Mouse (Mus musculus): ENCODE measurements around the gene Trmt1l. TPM values are rescaled to one million over a fixed set of nuclear protein-coding genes. Genes with fewer than 3 reads are reported as not detected.
"Not testable (repeated sequence)": the region's sequence is repeated elsewhere in the genome, so short reads cannot be mapped to it uniquely, and the experiment has no call there.

Gene Trmt1l
- polyA plus RNA-seq, 1 experiment from 2014 or later: 54.8 TPM

GRCm38 (mm10) chr1:151457087-151457486 lies 28.7 kb downstream of the Trmt1l start:
- H3K27me3 ChIP-seq: no peaks in the 10 kb centered on the region
- H3K9ac ChIP-seq: no peak overlapping the region
- no peak for ATAC-seq (ENCODE audit: insufficient number of reproducible peaks, insufficient read depth, low FRiP score, low TSS enrichment)
- H3K4me2 ChIP-seq (replicated peaks): no peak overlapping the region
- H3K9me3 ChIP-seq: no peaks in the 10 kb centered on the region
- H3K4me1 ChIP-seq: no peaks in the 10 kb centered on the region
- peaks cover 52% of the 10 kb centered on the region for H3K36me3 ChIP-seq
- H3K27ac ChIP-seq: no peak overlapping the region
- no peak overlapping the region for H3K4me3 ChIP-seq
- WGBS: 82% methylated on average over 5 of the region's 5 CpGs

- WGBS: 78% methylated on average over 9 of the region's 9 CpGs
- H3K9ac ChIP-seq: no peak overlapping the region
- no peaks in the 10 kb centered on the region for H3K27me3 ChIP-seq
- no peaks in the 10 kb centered on the region for H3K4me1 ChIP-seq
- no peaks in the 10 kb centered on the region for H3K9me3 ChIP-seq
- peaks cover 35% of the 10 kb centered on the region for H3K36me3 ChIP-seq
- H3K27ac ChIP-seq: no peak overlapping the region
- ATAC-seq (ENCODE audit: insufficient number of reproducible peaks, insufficient read depth, low FRiP score, low TSS enrichment): no peak
- H3K4me3 ChIP-seq: no peak overlapping the region
- no peak overlapping the region for H3K4me2 ChIP-seq (replicated peaks)
Measured at GRCm38 (mm10) chr1:151461265-151461664, 32.9 kb downstream of the Trmt1l start.

DNA sequence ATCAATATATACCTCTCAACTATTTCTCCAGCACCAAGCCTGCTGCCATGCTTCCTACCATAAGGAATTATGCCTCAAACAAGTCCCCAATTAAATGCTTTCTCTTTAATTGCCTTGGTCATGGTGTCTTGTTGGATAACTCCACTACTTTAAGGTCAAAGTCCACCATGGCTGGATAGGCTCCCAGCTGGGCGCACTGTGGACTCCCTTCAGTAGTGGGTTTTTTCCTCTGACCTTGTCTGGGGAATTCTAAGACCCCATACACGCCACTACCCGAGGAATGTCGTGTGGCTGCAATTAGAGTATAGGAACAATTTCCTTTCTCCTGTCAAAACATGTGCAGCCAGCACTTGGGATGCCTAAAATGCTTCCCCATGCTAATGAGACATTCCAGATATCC lies 36.6 kb downstream of the Trmt1l start:
- 31% methylated on average over 4 of the region's 4 CpGs for WGBS
- H3K4me2 ChIP-seq (replicated peaks): no peak overlapping the region
- no peaks in the 10 kb centered on the region for H3K27me3 ChIP-seq
- H3K27ac ChIP-seq: no peak overlapping the region
- no peak overlapping the region for H3K4me3 ChIP-seq
- H3K9ac ChIP-seq: no peak overlapping the region
- H3K36me3 ChIP-seq: peaks cover 26% of the 10 kb centered on the region
- no peak for ATAC-seq (ENCODE audit: insufficient number of reproducible peaks, insufficient read depth, low FRiP score, low TSS enrichment)
- no peaks in the 10 kb centered on the region for H3K4me1 ChIP-seq
- no peaks in the 10 kb centered on the region for H3K9me3 ChIP-seq

GRCm38 (mm10) chr1:151466571-151466970 lies 38.2 kb downstream of the Trmt1l start:
- no peak overlapping the region for H3K4me3 ChIP-seq
- no peak overlapping the region for H3K27ac ChIP-seq
- H3K4me1 ChIP-seq: no peaks in the 10 kb centered on the region
- no peak overlapping the region for H3K4me2 ChIP-seq (replicated peaks)
- H3K9me3 ChIP-seq: no peaks in the 10 kb centered on the region
- H3K36me3 ChIP-seq: peaks cover 26% of the 10 kb centered on the region
- H3K27me3 ChIP-seq: no peaks in the 10 kb centered on the region
- WGBS: 86% methylated on average over 4 of the region's 4 CpGs
- H3K9ac ChIP-seq: no peak overlapping the region
- ATAC-seq (ENCODE audit: insufficient number of reproducible peaks, insufficient read depth, low FRiP score, low TSS enrichment): 0 out of 2 replicates have a peak, but pooled peaks have one; percentile 47

- no peaks in the 10 kb centered on the region for H3K27me3 ChIP-seq
- no peaks in the 10 kb centered on the region for H3K9me3 ChIP-seq
- no peak overlapping the region for H3K4me2 ChIP-seq (replicated peaks)
- no peaks in the 10 kb centered on the region for H3K4me1 ChIP-seq
- ATAC-seq (ENCODE audit: insufficient number of reproducible peaks, insufficient read depth, low FRiP score, low TSS enrichment): no peak
- 80% methylated on average over 7 of the region's 7 CpGs for WGBS
- peaks cover 68% of the 10 kb centered on the region for H3K36me3 ChIP-seq
- H3K4me3 ChIP-seq: no peak overlapping the region
- no peak overlapping the region for H3K9ac ChIP-seq
- H3K27ac ChIP-seq: no peak overlapping the region
Measured at GRCm38 (mm10) chr1:151471429-151471828, 43.1 kb downstream of the Trmt1l start.

DNA sequence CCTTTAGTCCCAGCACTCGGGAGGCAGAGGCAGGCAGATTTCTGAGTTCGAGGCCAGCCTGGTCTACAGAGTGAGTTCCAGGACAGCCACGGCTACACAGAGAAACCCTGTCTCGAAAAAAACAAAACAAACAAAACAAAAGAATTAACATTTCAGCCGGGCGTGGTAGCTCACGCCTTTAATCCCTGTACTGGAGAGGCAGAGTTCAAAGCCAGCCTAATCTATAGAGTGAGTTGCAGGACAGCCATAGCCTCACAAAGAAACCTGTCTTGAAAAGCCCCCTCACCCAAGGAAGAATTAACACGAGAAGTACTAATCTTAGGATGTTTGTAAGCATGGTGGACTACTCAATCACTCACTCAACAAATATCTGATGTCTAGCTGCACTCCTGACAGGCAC lies 44.0 kb downstream of the Trmt1l start:
- 92% methylated on average over 8 of the region's 8 CpGs for WGBS
- H3K36me3 ChIP-seq: peaks cover 74% of the 10 kb centered on the region

GRCm38 (mm10) chr1:151482497-151482896 lies 54.2 kb downstream of the Trmt1l start:
- Histone ChIP-seq H3K9me3 (no peaks in the 10 kb centered on the region), H3K27ac (no peak overlapping the region), H3K36me3 (peaks cover 18% of the 10 kb centered on the region; the same call in 1 of the 2 replicates), H3K4me1 (no peaks in the 10 kb centered on the region; the same call in 1 of the 2 replicates), H3K4me3 (no peak overlapping the region), H3K9ac (no peak overlapping the region), H3K4me2 (replicated peaks) (no peak overlapping the region), H3K27me3 (no peaks in the 10 kb centered on the region)
- no peak for ATAC-seq (ENCODE audit: insufficient number of reproducible peaks, insufficient read depth, low FRiP score, low TSS enrichment)
- WGBS: 94% methylated on average over 1 of the region's 1 CpGs

More for the DNA sequence above, 44.0 kb downstream of the Trmt1l start:
- not testable (repeated sequence) for H3K27ac ChIP-seq; H3K4me3 ChIP-seq; H3K4me2 ChIP-seq (replicated peaks); H3K9ac ChIP-seq; ATAC-seq (ENCODE audit: insufficient number of reproducible peaks, insufficient read depth, low FRiP score, low TSS enrichment); H3K27me3 ChIP-seq; H3K9me3 ChIP-seq; H3K4me1 ChIP-seq

DNA sequence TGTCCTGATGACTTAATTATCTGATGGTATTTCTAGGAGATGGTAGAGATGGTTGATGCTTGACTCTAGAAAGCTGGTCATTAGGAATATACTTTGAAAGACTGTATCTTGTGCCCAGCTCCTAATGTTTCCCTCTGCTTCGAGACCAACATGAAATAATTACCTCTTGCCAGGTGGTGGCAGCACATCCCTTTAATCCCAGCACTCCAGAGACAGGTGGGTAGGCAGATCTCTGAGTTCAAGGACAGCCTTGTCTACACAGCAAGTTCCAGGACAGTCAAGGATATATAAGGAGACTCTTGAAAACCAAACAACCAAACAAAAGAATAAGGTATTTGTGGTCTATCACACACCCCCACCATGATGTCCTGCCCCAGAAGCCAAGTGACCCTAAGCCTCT lies 55.2 kb downstream of the Trmt1l start:
- no peak overlapping the region for H3K27ac ChIP-seq
- ATAC-seq (ENCODE audit: insufficient number of reproducible peaks, insufficient read depth, low FRiP score, low TSS enrichment): no peak
- no peak overlapping the region for H3K4me2 ChIP-seq (replicated peaks)
- H3K4me3 ChIP-seq: no peak overlapping the region
- H3K36me3 ChIP-seq: peaks cover 14% of the 10 kb centered on the region; the same call in 1 of the 2 replicates
- no peaks in the 10 kb centered on the region for H3K27me3 ChIP-seq
- 65% methylated on average over 1 of the region's 1 CpGs for WGBS
- H3K9me3 ChIP-seq: no peaks in the 10 kb centered on the region
- H3K4me1 ChIP-seq: no peaks in the 10 kb centered on the region; the same call in 1 of the 2 replicates
- H3K9ac ChIP-seq: no peak overlapping the region

GRCm38 (mm10) chr1:151484754-151485153 lies 56.4 kb downstream of the Trmt1l start:
- Histone ChIP-seq H3K4me2 (replicated peaks) (no peak overlapping the region), H3K4me3 (no peak overlapping the region), H3K36me3 (peaks cover 14% of the 10 kb centered on the region; the same call in 1 of the 2 replicates), H3K27me3 (no peaks in the 10 kb centered on the region), H3K27ac (no peak overlapping the region), H3K4me1 (no peaks in the 10 kb centered on the region; the same call in 1 of the 2 replicates), H3K9me3 (no peaks in the 10 kb centered on the region), H3K9ac (no peak overlapping the region)
- 89% methylated on average over 5 of the region's 5 CpGs for WGBS
- ATAC-seq (ENCODE audit: insufficient number of reproducible peaks, insufficient read depth, low FRiP score, low TSS enrichment): no peak

GRCm38 (mm10) chr1:151489806-151490205 lies 61.5 kb downstream of the Trmt1l start:
- no peaks in the 10 kb centered on the region for H3K9me3 ChIP-seq
- no peak overlapping the region for H3K9ac ChIP-seq
- H3K36me3 ChIP-seq: no peaks in the 10 kb centered on the region
- no peak overlapping the region for H3K4me2 ChIP-seq (replicated peaks)
- no peaks in the 10 kb centered on the region for H3K27me3 ChIP-seq
- no peak overlapping the region for H3K4me3 ChIP-seq
- no peak for ATAC-seq (ENCODE audit: insufficient number of reproducible peaks, insufficient read depth, low FRiP score, low TSS enrichment)
- no peak overlapping the region for H3K27ac ChIP-seq
- WGBS: 84% methylated on average over 6 of the region's 6 CpGs
- peaks cover 3% of the 10 kb centered on the region; the same call in 1 of the 2 replicates for H3K4me1 ChIP-seq

- 52% methylated on average over 1 of the region's 1 CpGs for WGBS
- H3K27ac ChIP-seq: no peak overlapping the region
- no peaks in the 10 kb centered on the region for H3K36me3 ChIP-seq
- no peaks in the 10 kb centered on the region for H3K27me3 ChIP-seq
- peaks cover 19% of the 10 kb centered on the region for H3K4me1 ChIP-seq
- no peak for ATAC-seq (ENCODE audit: insufficient number of reproducible peaks, insufficient read depth, low FRiP score, low TSS enrichment)
- H3K4me3 ChIP-seq: no peak overlapping the region
- no peak overlapping the region for H3K4me2 ChIP-seq (replicated peaks)
- no peak overlapping the region for H3K9ac ChIP-seq
- no peaks in the 10 kb centered on the region for H3K9me3 ChIP-seq
Measured at GRCm38 (mm10) chr1:151492419-151492818, 64.1 kb downstream of the Trmt1l start.

GRCm38 (mm10) chr1:151493826-151494225 lies 65.5 kb downstream of the Trmt1l start:
- H3K27me3 ChIP-seq: no peaks in the 10 kb centered on the region
- peaks cover 27% of the 10 kb centered on the region for H3K4me1 ChIP-seq
- H3K36me3 ChIP-seq: no peaks in the 10 kb centered on the region
- no peak overlapping the region for H3K4me2 ChIP-seq (replicated peaks)
- H3K9me3 ChIP-seq: no peaks in the 10 kb centered on the region
- no peak overlapping the region for H3K9ac ChIP-seq
- ATAC-seq (ENCODE audit: insufficient number of reproducible peaks, insufficient read depth, low FRiP score, low TSS enrichment): no peak
- no peak overlapping the region for H3K27ac ChIP-seq
- no peak overlapping the region for H3K4me3 ChIP-seq

DNA sequence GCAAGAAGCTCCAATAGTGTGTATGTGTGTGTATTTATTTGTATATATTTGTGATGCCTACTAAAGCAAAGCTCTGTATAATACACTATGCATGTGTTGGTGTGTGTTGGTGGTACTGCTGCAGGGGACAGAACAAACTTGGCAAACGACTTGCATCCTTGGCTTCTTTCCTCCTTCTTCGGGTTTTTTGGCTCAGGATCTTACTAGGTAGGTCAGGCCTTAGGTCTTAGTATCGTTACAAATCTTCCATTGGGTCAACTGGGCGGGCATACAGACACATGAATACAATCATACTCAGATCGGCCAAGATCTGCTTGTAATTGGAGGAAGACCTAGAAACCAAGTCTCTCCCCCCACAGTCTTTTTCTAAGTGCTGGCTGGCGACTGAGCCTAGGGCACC lies 66.4 kb downstream of the Trmt1l start:
- 75% methylated on average over 6 of the region's 6 CpGs for WGBS
- no peaks in the 10 kb centered on the region for H3K9me3 ChIP-seq
- no peak overlapping the region for H3K4me3 ChIP-seq
- no peak overlapping the region for H3K27ac ChIP-seq
- H3K9ac ChIP-seq: no peak overlapping the region
- ATAC-seq (ENCODE audit: insufficient number of reproducible peaks, insufficient read depth, low FRiP score, low TSS enrichment): no peak
- H3K4me2 ChIP-seq (replicated peaks): no peak overlapping the region
- peaks cover 31% of the 10 kb centered on the region for H3K4me1 ChIP-seq
- no peaks in the 10 kb centered on the region for H3K36me3 ChIP-seq
- no peaks in the 10 kb centered on the region for H3K27me3 ChIP-seq
